Mouse (Mus musculus) heart, embryonic 14.5 days (tissue): ENCODE results near the gene Nek7. TPM values are rescaled to one million over a fixed set of nuclear protein-coding genes. Genes with fewer than 3 reads are reported as not detected.

Source experiments
- ATAC-seq: fragments of 200-750 bp; cut with Nextera tagmentation; 2 replicates; pipeline ENCODE4 v1.8.0; 2017; ENCODE audit warnings: low read depth, moderate TSS enrichment; ENCODE audit not compliant: insufficient number of reproducible peaks, insufficient read depth, low FRiP score
- H3K27ac ChIP-seq, 2 experiments: fragments of 200-500 bp in 1 of 2; fragments of 300-500 bp in 1 of 2; sonication (generic) in 1 of 2; replicated peaks in 1 of 2; 2 replicates each; pipeline ENCODE4 v1.5.1; 2012 to 2014; ENCODE audit warnings: low read depth in 2 of 2, low read length in 2 of 2, control low read depth in 1 of 2, mild to moderate bottlenecking in 1 of 2, mixed read lengths in 1 of 2; ENCODE audit not compliant: control insufficient read depth in 1 of 2, insufficient read depth in 1 of 2
- H3K27me3 ChIP-seq: fragments of 300-500 bp; sonication (generic); 2 replicates; pipeline ENCODE4 v1.6.1; 2014; ENCODE audit warnings: mild to moderate bottlenecking, low read length, control low read depth; ENCODE audit not compliant: control insufficient read depth, insufficient read depth
- H3K36me3 ChIP-seq: fragments of 300-500 bp; sonication (generic); 2 replicates; pipeline ENCODE4 v1.6.1; 2014; ENCODE audit warnings: mild to moderate bottlenecking, control low read depth, low read length, mixed read lengths; ENCODE audit not compliant: control insufficient read depth, insufficient read depth
- H3K4me1 ChIP-seq, 2 experiments: fragments of 200-500 bp in 1 of 2; fragments of 300-500 bp in 1 of 2; sonication (generic) in 1 of 2; 2 replicates each; pipeline ENCODE4 v1.6.1; 2012 to 2014; ENCODE audit warnings: low read length in 2 of 2, control low read depth in 1 of 2, mixed read lengths in 1 of 2; ENCODE audit not compliant: control insufficient read depth in 2 of 2, insufficient read depth in 2 of 2
- H3K4me2 ChIP-seq: fragments of 300-500 bp; sonication (generic); 2 replicates; pipeline ENCODE4 v1.6.1; 2014; ENCODE audit warnings: mild to moderate bottlenecking, low read length
- H3K4me3 ChIP-seq, 2 experiments: fragments of 200-500 bp in 1 of 2; fragments of 300-500 bp in 1 of 2; sonication (generic) in 1 of 2; 2 replicates each; pipeline ENCODE4 v1.5.1; 2012 to 2014; ENCODE audit warnings: low read length in 2 of 2, mild to moderate bottlenecking in 2 of 2, control low read depth in 1 of 2, low read depth in 1 of 2, moderate library complexity in 1 of 2; ENCODE audit not compliant: control insufficient read depth in 1 of 2, insufficient read depth in 1 of 2
- H3K9ac ChIP-seq: fragments of 300-500 bp; sonication (generic); 2 replicates; pipeline ENCODE4 v1.6.1; 2014; ENCODE audit warnings: mild to moderate bottlenecking, low read length
- H3K9me3 ChIP-seq: fragments of 300-500 bp; sonication (generic); 2 replicates; pipeline ENCODE4 v1.6.1; 2016; ENCODE audit warnings: low read length, control low read depth; ENCODE audit not compliant: control insufficient read depth
- WGBS: fragments of 180-500 bp; shearing (Covaris S2); extraction: QIAGEN DNeasy Blood & Tissue Kit; methylation state at CpG from one replicate; pipeline ENCODE4 v1.1.7; 2014; 5-methylcytosine and 5-hydroxymethylcytosine counted together
- polyA plus RNA-seq: library from polyadenylated mRNA; unstranded; fragments of >200 nt; fragmentation: Nextera tagmentation; extraction: Ambion mirVana; gene quantifications from 2 replicates; pipeline ENCODE4 v1.2.1, GENCODE M21; 2014

The Nek7 gene
- polyA plus RNA-seq, 1 experiment from 2014 or later, result 59.8 TPM

DNA sequence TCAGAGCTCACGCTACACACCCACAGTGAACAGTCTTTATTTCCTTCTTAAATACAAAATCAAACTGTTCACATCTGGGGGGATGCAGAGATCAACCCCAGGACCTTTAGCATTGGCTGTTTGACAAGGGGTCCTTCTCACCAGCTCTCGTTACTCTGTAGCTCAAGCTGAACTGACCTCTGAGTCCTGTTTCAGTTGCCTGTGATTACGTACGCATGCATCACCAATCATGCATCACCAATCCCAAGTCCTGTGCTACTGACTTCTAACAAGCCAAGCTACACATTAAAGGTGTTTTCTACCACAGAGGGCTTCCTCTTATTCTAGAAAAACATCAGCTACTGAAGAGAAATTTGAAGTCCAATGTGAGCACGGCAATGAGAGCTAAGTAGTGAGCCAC lies 65.0 kb downstream of the Nek7 start:
- no peaks in the 10 kb centered on the region for H3K36me3 ChIP-seq
- 96% methylated on average over 5 of the region's 5 CpGs for WGBS
- H3K9ac ChIP-seq, result no peak overlapping the region
- no peaks in the 10 kb centered on the region for H3K27me3 ChIP-seq
- no peak overlapping the region for H3K4me3 ChIP-seq
- H3K27ac ChIP-seq, result no peak overlapping the region
- ATAC-seq, result no peak
- peaks cover 3 to 5% of the 10 kb centered on the region in 2 experiments; a peak in 2 of 4 replicates for H3K4me1 ChIP-seq
- H3K4me2 ChIP-seq, result no peak overlapping the region
- H3K9me3 ChIP-seq, result no peaks in the 10 kb centered on the region

- 40% methylated on average over 6 of the region's 6 CpGs for WGBS
- Histone ChIP-seq H3K27me3 (no peaks in the 10 kb centered on the region), H3K4me3 (no peak overlapping the region), H3K27ac (0 out of 4 replicates have a peak overlapping the region, but pooled peaks of 1 of the 2 experiments have one; percentile 12), H3K4me2 (0 out of 2 replicates have a peak overlapping the region, but pooled peaks have one; percentile 24), H3K4me1 (peaks cover 5% of the 10 kb centered on the region in 2 experiments; a peak in 2 of 4 replicates), H3K9me3 (no peaks in the 10 kb centered on the region), H3K9ac (0 out of 2 replicates have a peak overlapping the region, but pooled peaks have one; percentile 6), H3K36me3 (no peaks in the 10 kb centered on the region)
- ATAC-seq, result peak; percentile 35
Observed at GRCm38 (mm10) chr1:138550184-138550583, 69.8 kb downstream of the Nek7 start.

- no peak overlapping the region for H3K4me2 ChIP-seq
- no peak overlapping the region; a peak in 1 of 4 replicates for H3K27ac ChIP-seq
- ATAC-seq, result no peak
- H3K4me3 ChIP-seq, result no peak overlapping the region
- WGBS, result 92% methylated on average over 1 of the region's 1 CpGs
- no peaks in the 10 kb centered on the region for H3K9me3 ChIP-seq
- H3K4me1 ChIP-seq, result no peaks in the 10 kb centered on the region
- no peaks in the 10 kb centered on the region for H3K27me3 ChIP-seq
- no peaks in the 10 kb centered on the region for H3K36me3 ChIP-seq
- H3K9ac ChIP-seq, result no peak overlapping the region
Observed at GRCm38 (mm10) chr1:138542170-138542515, 77.8 kb downstream of the Nek7 start.

- Histone ChIP-seq H3K9me3 (no peaks in the 10 kb centered on the region), H3K4me2 (no peak overlapping the region), H3K4me1 (no peaks in the 10 kb centered on the region; a peak in 1 of 4 replicates), H3K9ac (no peak overlapping the region), H3K27me3 (no peaks in the 10 kb centered on the region), H3K36me3 (no peaks in the 10 kb centered on the region), H3K4me3 (no peak overlapping the region), H3K27ac (no peak overlapping the region; a peak in 1 of 4 replicates)
- 59% methylated on average over 8 of the region's 8 CpGs for WGBS
- ATAC-seq, result no peak
Observed at GRCm38 (mm10) chr1:138541495-138542169, 78.3 kb downstream of the Nek7 start.

DNA sequence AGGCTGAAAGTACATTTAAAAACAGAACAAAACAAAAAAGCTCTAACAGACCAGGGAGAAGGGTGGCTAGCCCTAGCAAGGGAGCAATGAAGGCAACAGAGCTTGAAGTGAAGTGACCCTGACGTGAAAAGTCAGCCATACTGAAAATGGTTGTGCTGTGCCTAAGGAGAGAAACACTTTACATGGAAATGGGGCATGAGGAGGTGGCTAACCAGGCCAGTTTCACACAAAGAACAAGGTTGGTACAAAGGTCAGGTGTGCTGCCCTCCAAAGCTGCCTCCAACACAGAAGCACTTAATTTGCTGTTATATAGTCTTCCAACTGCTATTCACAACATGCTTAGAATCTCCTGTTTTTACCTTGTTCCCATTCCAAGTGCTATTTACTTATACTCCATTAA lies 80.2 kb downstream of the Nek7 start:
- Histone ChIP-seq H3K36me3 (no peaks in the 10 kb centered on the region), H3K4me3 (no peak overlapping the region), H3K9ac (no peak overlapping the region), H3K4me2 (no peak overlapping the region), H3K9me3 (no peaks in the 10 kb centered on the region), H3K27ac (no peak overlapping the region), H3K27me3 (no peaks in the 10 kb centered on the region), H3K4me1 (peaks cover 2 to 5% of the 10 kb centered on the region in 2 experiments; a peak in 2 of 4 replicates)
- ATAC-seq, result no peak
- 95% methylated on average over 1 of the region's 1 CpGs for WGBS

- no peaks in the 10 kb centered on the region for H3K36me3 ChIP-seq
- no peak overlapping the region for H3K9ac ChIP-seq
- no peak overlapping the region for H3K4me2 ChIP-seq
- no peaks in the 10 kb centered on the region for H3K9me3 ChIP-seq
- H3K4me1 ChIP-seq, result peaks cover 2 to 5% of the 10 kb centered on the region in 2 experiments; a peak in 2 of 4 replicates
- no peaks in the 10 kb centered on the region for H3K27me3 ChIP-seq
- H3K4me3 ChIP-seq, result no peak overlapping the region
- H3K27ac ChIP-seq, result no peak overlapping the region
- no peak for ATAC-seq
Observed at GRCm38 (mm10) chr1:138538217-138538616, 81.7 kb downstream of the Nek7 start.

DNA sequence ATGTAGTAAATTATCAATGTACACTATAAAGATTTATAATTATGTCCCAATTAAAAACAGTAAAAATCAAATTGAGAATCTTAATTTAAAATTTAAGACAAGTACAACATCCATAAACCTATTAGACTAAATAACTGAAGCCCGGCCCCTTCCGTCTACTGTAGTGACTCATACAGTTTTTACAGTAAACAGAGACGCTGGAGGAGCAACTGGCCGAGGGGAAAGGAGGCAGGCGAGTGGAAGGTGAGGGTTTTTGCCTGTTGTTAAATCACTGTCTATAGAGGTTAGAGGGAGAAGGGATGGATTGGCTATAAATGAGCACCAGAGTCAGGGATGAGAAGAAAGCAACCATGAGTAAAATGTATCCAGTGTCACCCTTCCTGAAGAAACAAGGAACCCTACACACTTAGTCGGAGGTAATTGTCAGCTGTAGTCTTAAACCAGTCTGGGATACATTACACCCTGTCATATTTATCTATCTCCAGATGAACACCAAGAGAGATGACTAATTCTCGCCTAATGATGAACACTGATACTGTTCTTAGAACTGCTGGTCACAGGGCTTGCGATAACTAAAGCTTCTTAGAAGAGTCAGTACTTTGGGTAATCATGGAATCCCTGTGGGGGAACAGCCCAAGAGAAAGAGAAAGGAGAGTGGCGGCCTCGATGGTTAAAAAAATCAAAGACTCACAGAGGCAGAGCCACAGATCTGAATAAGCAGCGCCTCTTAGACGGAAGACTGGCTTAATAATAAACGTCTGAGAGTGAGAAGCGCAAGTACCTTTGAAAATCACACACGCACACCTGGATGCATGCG lies 84.0 kb downstream of the Nek7 start:
- H3K4me3 ChIP-seq, result no peak overlapping the region
- H3K9me3 ChIP-seq, result no peaks in the 10 kb centered on the region
- H3K27me3 ChIP-seq, result no peaks in the 10 kb centered on the region
- H3K4me2 ChIP-seq, result peak overlapping the region; percentile 2; the same call in 1 of the 2 replicates
- H3K36me3 ChIP-seq, result peaks cover 11% of the 10 kb centered on the region; the same call in 1 of the 2 replicates
- H3K4me1 ChIP-seq, result peaks cover 2 to 5% of the 10 kb centered on the region in 2 experiments; a peak in 2 of 4 replicates
- ATAC-seq, result no peak
- 56% methylated on average over 16 of the region's 16 CpGs for WGBS
- H3K27ac ChIP-seq, result no peak overlapping the region
- no peak overlapping the region for H3K9ac ChIP-seq
